Mouse (Mus musculus): ENCODE results near the gene Map4k3. TPM values are rescaled to one million over a fixed set of nuclear protein-coding genes. Genes with fewer than 3 reads are reported as not detected.

Map4k3 gene
- polyA plus RNA-seq, 1 experiment from 2014 or later = 33.8 TPM

GRCm38 (mm10) chr17:80701687-80702086 lies 26.6 kb downstream of the Map4k3 start:
- Histone ChIP-seq H3K36me3 (ENCODE audit: control insufficient read depth, insufficient read depth, low read length) (no peaks in the 10 kb centered on the region), H3K9me3 (ENCODE audit: control insufficient read depth, low read length) (no peaks in the 10 kb centered on the region), H3K4me1 (ENCODE audit: control insufficient read depth, insufficient read depth, low read length) (peaks cover 37% of the 10 kb centered on the region), H3K4me3 (ENCODE audit: low read depth, low read length) (no peak overlapping the region), H3K27ac (replicated peaks; ENCODE audit: low read depth, low read length) (no peak overlapping the region), H3K27me3 (replicated peaks; ENCODE audit: control insufficient read depth, insufficient read depth, low read length) (no peaks in the 10 kb centered on the region), H3K9ac (ENCODE audit: low read depth, low read length) (no peak overlapping the region), H3K4me2 (ENCODE audit: low read depth, low read length) (no peak overlapping the region)
- 63% methylated on average over 5 of the region's 5 CpGs for WGBS
- ATAC-seq (ENCODE audit: low read depth) = peak; percentile 68; the same call in 1 of the 2 replicates
- DNase-seq (ENCODE audit: low spot score) = no peak

GRCm38 (mm10) chr17:80698930-80699329 lies 29.4 kb downstream of the Map4k3 start:
- H3K4me1 ChIP-seq (ENCODE audit: control insufficient read depth, insufficient read depth, low read length) = peaks cover 34% of the 10 kb centered on the region
- no peak overlapping the region for H3K4me3 ChIP-seq (ENCODE audit: low read depth, low read length)
- no peaks in the 10 kb centered on the region for H3K36me3 ChIP-seq (ENCODE audit: control insufficient read depth, insufficient read depth, low read length)
- DNase-seq (ENCODE audit: low spot score) (peak; percentile 48), ATAC-seq (ENCODE audit: low read depth) (peak; percentile 35; the same call in 1 of the 2 replicates)
- H3K4me2 ChIP-seq (ENCODE audit: low read depth, low read length) = no peak overlapping the region
- no peak overlapping the region for H3K9ac ChIP-seq (ENCODE audit: low read depth, low read length)
- 46% methylated on average over 7 of the region's 7 CpGs for WGBS
- no peaks in the 10 kb centered on the region for H3K9me3 ChIP-seq (ENCODE audit: control insufficient read depth, low read length)
- H3K27me3 ChIP-seq (replicated peaks; ENCODE audit: control insufficient read depth, insufficient read depth, low read length) = no peaks in the 10 kb centered on the region
- H3K27ac ChIP-seq (replicated peaks; ENCODE audit: low read depth, low read length) = no peak overlapping the region

GRCm38 (mm10) chr17:80698191-80698901 lies 29.9 kb downstream of the Map4k3 start:
- Histone ChIP-seq H3K9me3 (ENCODE audit: control insufficient read depth, low read length) (no peaks in the 10 kb centered on the region), H3K27ac (replicated peaks; ENCODE audit: low read depth, low read length) (peak overlapping the region; percentile 13; the same call in 1 of the 2 replicates), H3K36me3 (ENCODE audit: control insufficient read depth, insufficient read depth, low read length) (no peaks in the 10 kb centered on the region), H3K4me2 (ENCODE audit: low read depth, low read length) (no peak overlapping the region), H3K9ac (ENCODE audit: low read depth, low read length) (no peak overlapping the region), H3K27me3 (replicated peaks; ENCODE audit: control insufficient read depth, insufficient read depth, low read length) (no peaks in the 10 kb centered on the region), H3K4me1 (ENCODE audit: control insufficient read depth, insufficient read depth, low read length) (peaks cover 37% of the 10 kb centered on the region), H3K4me3 (ENCODE audit: low read depth, low read length) (no peak overlapping the region)
- 61% methylated on average over 12 of the region's 12 CpGs for WGBS
- peak; percentile 6; the same call in 1 of the 2 replicates for ATAC-seq (ENCODE audit: low read depth)
- DNase-seq (ENCODE audit: low spot score) = peak; percentile 49

GRCm38 (mm10) chr17:80696956-80697355 lies 31.3 kb downstream of the Map4k3 start:
- H3K36me3 ChIP-seq (ENCODE audit: control insufficient read depth, insufficient read depth, low read length) = no peaks in the 10 kb centered on the region
- no peaks in the 10 kb centered on the region for H3K27me3 ChIP-seq (replicated peaks; ENCODE audit: control insufficient read depth, insufficient read depth, low read length)
- 96% methylated on average over 5 of the region's 5 CpGs for WGBS
- H3K4me1 ChIP-seq (ENCODE audit: control insufficient read depth, insufficient read depth, low read length) = peaks cover 37% of the 10 kb centered on the region
- no peak overlapping the region for H3K4me3 ChIP-seq (ENCODE audit: low read depth, low read length)
- no peak overlapping the region for H3K27ac ChIP-seq (replicated peaks; ENCODE audit: low read depth, low read length)
- H3K9me3 ChIP-seq (ENCODE audit: control insufficient read depth, low read length) = no peaks in the 10 kb centered on the region
- H3K4me2 ChIP-seq (ENCODE audit: low read depth, low read length) = no peak overlapping the region
- no peak for DNase-seq (ENCODE audit: low spot score)
- no peak for ATAC-seq (ENCODE audit: low read depth)
- H3K9ac ChIP-seq (ENCODE audit: low read depth, low read length) = no peak overlapping the region

GRCm38 (mm10) chr17:80696210-80696609 lies 32.1 kb downstream of the Map4k3 start:
- Histone ChIP-seq H3K27me3 (replicated peaks; ENCODE audit: control insufficient read depth, insufficient read depth, low read length) (no peaks in the 10 kb centered on the region), H3K9me3 (ENCODE audit: control insufficient read depth, low read length) (no peaks in the 10 kb centered on the region), H3K4me1 (ENCODE audit: control insufficient read depth, insufficient read depth, low read length) (peaks cover 32% of the 10 kb centered on the region), H3K4me3 (ENCODE audit: low read depth, low read length) (no peak overlapping the region), H3K27ac (replicated peaks; ENCODE audit: low read depth, low read length) (no peak overlapping the region), H3K9ac (ENCODE audit: low read depth, low read length) (no peak overlapping the region), H3K36me3 (ENCODE audit: control insufficient read depth, insufficient read depth, low read length) (no peaks in the 10 kb centered on the region), H3K4me2 (ENCODE audit: low read depth, low read length) (no peak overlapping the region)
- ATAC-seq (ENCODE audit: low read depth) = no peak
- no peak for DNase-seq (ENCODE audit: low spot score)
- WGBS = 86% methylated on average over 6 of the region's 6 CpGs

- no peaks in the 10 kb centered on the region for H3K9me3 ChIP-seq (ENCODE audit: control insufficient read depth, low read length)
- no peak overlapping the region for H3K9ac ChIP-seq (ENCODE audit: low read depth, low read length)
- H3K4me3 ChIP-seq (ENCODE audit: low read depth, low read length) = no peak overlapping the region
- H3K27ac ChIP-seq (replicated peaks; ENCODE audit: low read depth, low read length) = no peak overlapping the region
- no peaks in the 10 kb centered on the region for H3K36me3 ChIP-seq (ENCODE audit: control insufficient read depth, insufficient read depth, low read length)
- WGBS = 66% methylated on average over 7 of the region's 7 CpGs
- no peak overlapping the region for H3K4me2 ChIP-seq (ENCODE audit: low read depth, low read length)
- H3K27me3 ChIP-seq (replicated peaks; ENCODE audit: control insufficient read depth, insufficient read depth, low read length) = no peaks in the 10 kb centered on the region
- peaks cover 20% of the 10 kb centered on the region for H3K4me1 ChIP-seq (ENCODE audit: control insufficient read depth, insufficient read depth, low read length)
- no peak for ATAC-seq (ENCODE audit: low read depth)
- DNase-seq (ENCODE audit: low spot score) = no peak
Measured at GRCm38 (mm10) chr17:80693707-80694106, 34.6 kb downstream of the Map4k3 start.

GRCm38 (mm10) chr17:80692183-80692582 lies 36.1 kb downstream of the Map4k3 start:
- DNase-seq (ENCODE audit: low spot score) (no peak), ATAC-seq (ENCODE audit: low read depth) (no peak)
- H3K27ac ChIP-seq (replicated peaks; ENCODE audit: low read depth, low read length) = no peak overlapping the region
- H3K36me3 ChIP-seq (ENCODE audit: control insufficient read depth, insufficient read depth, low read length) = no peaks in the 10 kb centered on the region
- peaks cover 13% of the 10 kb centered on the region for H3K4me1 ChIP-seq (ENCODE audit: control insufficient read depth, insufficient read depth, low read length)
- H3K4me2 ChIP-seq (ENCODE audit: low read depth, low read length) = no peak overlapping the region
- H3K27me3 ChIP-seq (replicated peaks; ENCODE audit: control insufficient read depth, insufficient read depth, low read length) = no peaks in the 10 kb centered on the region
- 80% methylated on average over 13 of the region's 13 CpGs for WGBS
- H3K4me3 ChIP-seq (ENCODE audit: low read depth, low read length) = no peak overlapping the region
- no peak overlapping the region for H3K9ac ChIP-seq (ENCODE audit: low read depth, low read length)
- no peaks in the 10 kb centered on the region for H3K9me3 ChIP-seq (ENCODE audit: control insufficient read depth, low read length)

- H3K27me3 ChIP-seq (replicated peaks; ENCODE audit: control insufficient read depth, insufficient read depth, low read length) = no peaks in the 10 kb centered on the region
- H3K36me3 ChIP-seq (ENCODE audit: control insufficient read depth, insufficient read depth, low read length) = no peaks in the 10 kb centered on the region
Measured at GRCm38 (mm10) chr17:80688701-80689100, 39.6 kb downstream of the Map4k3 start.

GRCm38 (mm10) chr17:80686066-80686465 lies 42.2 kb downstream of the Map4k3 start:
- Histone ChIP-seq H3K36me3 (ENCODE audit: control insufficient read depth, insufficient read depth, low read length) (no peaks in the 10 kb centered on the region), H3K9ac (ENCODE audit: low read depth, low read length) (no peak overlapping the region), H3K27me3 (replicated peaks; ENCODE audit: control insufficient read depth, insufficient read depth, low read length) (no peaks in the 10 kb centered on the region), H3K4me3 (ENCODE audit: low read depth, low read length) (no peak overlapping the region), H3K27ac (replicated peaks; ENCODE audit: low read depth, low read length) (no peak overlapping the region), H3K4me1 (ENCODE audit: control insufficient read depth, insufficient read depth, low read length) (peaks cover 7% of the 10 kb centered on the region; the same call in 1 of the 2 replicates), H3K4me2 (ENCODE audit: low read depth, low read length) (no peak overlapping the region), H3K9me3 (ENCODE audit: control insufficient read depth, low read length) (no peaks in the 10 kb centered on the region)
- 71% methylated on average over 5 of the region's 5 CpGs for WGBS
- DNase-seq (ENCODE audit: low spot score) (peak; percentile 64), ATAC-seq (ENCODE audit: low read depth) (peak; percentile 41; the same call in 1 of the 2 replicates)

More at GRCm38 (mm10) chr17:80688701-80689100, 39.6 kb downstream of the Map4k3 start:
- no peaks in the 10 kb centered on the region for H3K9me3 ChIP-seq (ENCODE audit: control insufficient read depth, low read length)
- ATAC-seq (ENCODE audit: low read depth) = no peak
- H3K4me2 ChIP-seq (ENCODE audit: low read depth, low read length) = no peak overlapping the region
- no peak overlapping the region for H3K27ac ChIP-seq (replicated peaks; ENCODE audit: low read depth, low read length)
- 79% methylated on average over 11 of the region's 11 CpGs for WGBS
- H3K4me1 ChIP-seq (ENCODE audit: control insufficient read depth, insufficient read depth, low read length) = 0 out of 2 replicates have a peak, but pooled peaks cover 1% of the 10 kb centered on the region
- no peak for DNase-seq (ENCODE audit: low spot score)
- H3K9ac ChIP-seq (ENCODE audit: low read depth, low read length) = no peak overlapping the region
- H3K4me3 ChIP-seq (ENCODE audit: low read depth, low read length) = no peak overlapping the region
